In genomic region chr14:20783526-20783925, GRCm38 (mm10) we compare ENCODE assay signal across 15 mouse cellular contexts.
"Had no signal": no experiment of that assay in that cellular context is flagged by ENCODE, and none has a peak within 500 bp of the region (broad histone marks: within the 10 kb centered on the region; RNA-seq: fewer than 3 reads in every experiment).

No protein-coding gene starts in this region.

- H3K4me3 ChIP-seq: lung, embryonic 15.5 days; megakaryocyte, embryonic 14.5 days; midbrain, embryonic 13.5 days; midbrain, embryonic 15.5 days; neural tube, embryonic 13.5 days; neural tube, embryonic 15.5 days; stomach, embryonic 15.5 days had no signal

- H3K27ac ChIP-seq: lung, embryonic 15.5 days; macrophage; midbrain, embryonic 13.5 days; midbrain, embryonic 15.5 days; neural tube, embryonic 13.5 days; neural tube, embryonic 15.5 days; stomach, embryonic 15.5 days; stomach, postnatal 0 days had no signal

- DNase-seq: lung, postnatal 14 days; right cerebral cortex, postnatal 14 days; thymus, adult 2 months; thymus, postnatal 25 days; thymus, postnatal 4 days had no signal

- H3K4me2 ChIP-seq: lung, embryonic 15.5 days; midbrain, embryonic 11.5 days; midbrain, embryonic 13.5 days; midbrain, embryonic 15.5 days; neural tube, embryonic 13.5 days; neural tube, embryonic 15.5 days; stomach, embryonic 15.5 days had no signal

- H3K9me3 ChIP-seq: lung, embryonic 15.5 days; megakaryocyte, embryonic 14.5 days; midbrain, embryonic 13.5 days; midbrain, embryonic 15.5 days; neural tube, embryonic 13.5 days; neural tube, embryonic 15.5 days; stomach, embryonic 15.5 days had no signal

- H3K27me3 ChIP-seq: lung, embryonic 15.5 days; megakaryocyte, embryonic 14.5 days; midbrain, embryonic 13.5 days; midbrain, embryonic 15.5 days; neural tube, embryonic 13.5 days; neural tube, embryonic 15.5 days; stomach, embryonic 15.5 days had no signal
